Mouse (Mus musculus) thymus, adult 2 months (tissue): ENCODE results near the gene Mtor.

Experiments
- CTCF ChIP-seq: fragments of 200-500 bp; IDR thresholded peaks from 2 replicates; pipeline ENCODE4 v1.5.1; 2012; ENCODE audit warnings: mild to moderate bottlenecking, control low read depth, low read length, moderate library complexity, borderline replicate concordance; ENCODE audit not compliant: control insufficient read depth, poor library complexity, insufficient read depth; ENCODE audit errors: extremely low read depth
- POLR2A ChIP-seq: fragments of 200-500 bp; IDR thresholded peaks from 2 replicates; pipeline ENCODE4 v1.6.1; 2012; ENCODE audit warnings: mild to moderate bottlenecking, low read length, control low read depth, moderate library complexity; ENCODE audit not compliant: control insufficient read depth, poor library complexity, insufficient read depth; ENCODE audit errors: extremely low read depth

DNA sequence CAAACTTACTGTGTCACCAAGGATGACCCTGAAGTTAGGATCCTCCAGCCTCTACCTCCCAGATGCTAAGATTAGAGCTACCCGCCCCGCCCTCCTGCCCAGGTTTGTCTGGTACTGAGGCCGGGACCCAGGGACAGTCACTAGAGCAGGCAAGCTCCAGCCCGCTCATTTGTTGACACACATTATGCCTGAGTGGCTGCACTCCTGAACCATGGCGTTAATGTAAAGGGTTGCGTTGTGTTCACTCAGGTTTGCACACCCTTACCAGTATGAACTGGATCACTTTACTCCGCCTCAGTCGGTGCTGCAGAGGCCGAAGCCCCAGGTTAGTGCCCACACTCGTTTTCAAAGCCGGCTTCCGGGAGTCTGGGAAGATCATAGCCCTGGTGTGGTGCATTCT lies 115.2 kb downstream of the Mtor start:
- no peak for TF ChIP-seq CTCF
- no peak for TF ChIP-seq POLR2A
